Mouse (Mus musculus) liver, postnatal 0 days (tissue): Measurements from ENCODE around the gene Phf19. TPM values are rescaled to one million over a fixed set of nuclear protein-coding genes. Genes with fewer than 3 reads are reported as not detected.

ENCODE experiments used
- ATAC-seq: fragments of 200-750 bp; cut with Nextera tagmentation; 2 replicates; pipeline ENCODE4 v1.8.0; 2017; ENCODE audit warnings: mild to moderate bottlenecking, moderate library complexity
- DNase-seq: peaks from one replicate; pipeline ENCODE4 v3.0.0-alpha.2; 2016
- H3K27ac ChIP-seq: fragments of 300-500 bp; sonication (generic); 2 replicates; pipeline ENCODE4 v1.5.1; 2014; ENCODE audit warnings: antibody characterized with exemption, moderate library complexity, mild to moderate bottlenecking, low read depth
- H3K27me3 ChIP-seq: fragments of 300-500 bp; sonication (generic); 2 replicates; pipeline ENCODE4 v1.6.1; 2014; ENCODE audit warnings: low read length, control low read depth, mixed read lengths; ENCODE audit not compliant: insufficient read depth
- H3K36me3 ChIP-seq: fragments of 300-500 bp; sonication (generic); replicated peaks from 2 replicates; pipeline ENCODE4 v1.6.1; 2014; ENCODE audit warnings: mild to moderate bottlenecking, control low read depth, low read length, moderate library complexity, mixed read lengths; ENCODE audit not compliant: insufficient read depth
- H3K4me1 ChIP-seq: fragments of 300-500 bp; sonication (generic); 2 replicates; pipeline ENCODE4 v1.6.1; 2014; ENCODE audit warnings: antibody characterized with exemption, mild to moderate bottlenecking, control low read depth; ENCODE audit not compliant: insufficient read depth
- H3K4me2 ChIP-seq: fragments of 300-500 bp; sonication (generic); 2 replicates; pipeline ENCODE4 v1.6.1; 2014; ENCODE audit warnings: low read depth, mild to moderate bottlenecking, low read length, moderate library complexity, mixed read lengths
- H3K4me3 ChIP-seq: fragments of 300-500 bp; sonication (generic); 2 replicates; pipeline ENCODE4 v1.5.1; 2014; ENCODE audit warnings: low read depth, low read length
- H3K9ac ChIP-seq: fragments of 300-500 bp; sonication (generic); replicated peaks from 2 replicates; pipeline ENCODE4 v1.6.1; 2014; ENCODE audit warnings: mild to moderate bottlenecking, moderate library complexity
- H3K9me3 ChIP-seq: fragments of 300-500 bp; sonication (generic); 2 replicates; pipeline ENCODE4 v1.6.1; 2016; ENCODE audit warnings: mild to moderate bottlenecking, control low read depth, low read length, mixed read lengths
- CTCF ChIP-seq: sonication (generic); IDR thresholded peaks from 2 replicates; pipeline ENCODE4 v1.5.1; 2016; ENCODE audit warnings: antibody characterized with exemption, low read depth
- EP300 ChIP-seq: IDR thresholded peaks from 2 replicates; pipeline ENCODE4 v1.6.1; 2016; ENCODE audit warnings: antibody characterized with exemption, low read depth, mild to moderate bottlenecking
- WGBS: fragments of 180-500 bp; shearing (Covaris S2); extraction: QIAGEN DNeasy Blood & Tissue Kit; methylation state at CpG from one replicate; pipeline ENCODE4 v1.1.7; 2014; ENCODE audit not compliant: insufficient replicate concordance; 5-methylcytosine and 5-hydroxymethylcytosine counted together
- polyA plus RNA-seq: library from polyadenylated mRNA; unstranded; fragments of >200 nt; fragmentation: Nextera tagmentation; extraction: Ambion mirVana; gene quantifications from 2 replicates; pipeline ENCODE4 v1.2.1, GENCODE M21; 2015

The Phf19 gene
- polyA plus RNA-seq, 1 experiment from 2014 or later = 1.1 TPM

DNA sequence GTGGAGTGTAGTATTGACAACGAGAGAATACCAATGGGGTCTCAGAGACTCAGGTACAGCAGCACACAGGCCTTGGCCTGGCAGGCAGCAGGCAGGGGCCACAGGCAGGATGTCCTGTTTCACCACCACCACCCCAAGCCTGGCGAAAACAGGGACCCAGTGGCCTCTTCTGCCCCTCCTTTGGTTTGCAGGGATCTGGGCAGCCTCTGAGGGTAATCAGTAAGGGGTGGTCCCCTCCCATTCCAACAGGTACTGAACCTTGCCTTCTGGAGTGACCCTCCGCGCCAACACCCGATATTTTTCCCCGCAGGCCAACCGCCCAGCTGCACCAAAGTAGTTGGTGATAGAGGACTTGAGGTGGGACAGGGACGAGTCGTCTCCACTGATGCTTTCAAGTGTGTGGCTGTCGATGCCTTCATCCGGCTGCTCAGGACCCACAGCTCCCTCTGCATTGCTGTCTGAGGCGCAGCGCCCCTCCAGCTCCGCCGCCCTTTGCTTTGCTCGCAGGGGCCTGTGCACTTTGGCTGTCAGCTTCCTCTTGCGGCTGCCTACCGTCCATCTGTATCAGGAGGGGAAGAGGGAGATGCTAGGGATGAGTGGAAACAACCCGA, 18.2 kb downstream of the Phf19 start:
- H3K27me3 ChIP-seq = no peaks in the 10 kb centered on the region
- H3K4me2 ChIP-seq = no peak overlapping the region
- DNase-seq (no peak), ATAC-seq (no peak)
- H3K36me3 ChIP-seq = peaks cover 5% of the 10 kb centered on the region; the same call in 1 of the 2 replicates
- TF ChIP-seq CTCF = no peak
- no peak for TF ChIP-seq EP300
- H3K4me1 ChIP-seq = no peaks in the 10 kb centered on the region
- no peak overlapping the region for H3K4me3 ChIP-seq
- 79% methylated on average over 19 of the region's 19 CpGs for WGBS
- no peaks in the 10 kb centered on the region for H3K9me3 ChIP-seq
- H3K27ac ChIP-seq = no peak overlapping the region
- H3K9ac ChIP-seq = no peak overlapping the region

DNA sequence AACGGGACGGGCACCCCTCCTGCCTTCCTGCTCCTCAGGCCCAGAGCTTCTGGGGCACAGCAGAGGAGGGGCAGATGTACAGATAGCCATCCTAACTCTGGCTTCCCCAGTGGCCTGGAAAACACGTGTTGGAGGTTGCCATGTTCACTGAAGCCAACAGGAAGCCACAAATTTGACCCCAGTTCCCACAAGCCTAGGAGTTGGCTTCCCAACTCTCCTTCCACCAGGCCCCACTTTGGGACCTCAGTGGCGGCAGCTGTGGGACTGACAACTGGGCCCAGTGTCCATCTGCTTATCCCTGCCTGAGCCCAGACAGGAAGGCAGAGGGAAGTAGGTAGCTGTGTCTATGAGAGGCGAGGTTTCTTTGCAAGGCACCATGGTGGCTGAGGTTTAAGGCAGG, 19.9 kb downstream of the Phf19 start:
- Histone ChIP-seq H3K9ac (no peak overlapping the region), H3K4me3 (no peak overlapping the region), H3K9me3 (no peaks in the 10 kb centered on the region), H3K27me3 (no peaks in the 10 kb centered on the region), H3K36me3 (peaks cover under 1% of the 10 kb centered on the region; the same call in 1 of the 2 replicates), H3K4me1 (no peaks in the 10 kb centered on the region), H3K27ac (no peak overlapping the region), H3K4me2 (no peak overlapping the region)
- TF ChIP-seq CTCF = no peak
- TF ChIP-seq EP300 = no peak
- WGBS = 49% methylated on average over 5 of the region's 5 CpGs
- DNase-seq (no peak), ATAC-seq (no peak)

DNA sequence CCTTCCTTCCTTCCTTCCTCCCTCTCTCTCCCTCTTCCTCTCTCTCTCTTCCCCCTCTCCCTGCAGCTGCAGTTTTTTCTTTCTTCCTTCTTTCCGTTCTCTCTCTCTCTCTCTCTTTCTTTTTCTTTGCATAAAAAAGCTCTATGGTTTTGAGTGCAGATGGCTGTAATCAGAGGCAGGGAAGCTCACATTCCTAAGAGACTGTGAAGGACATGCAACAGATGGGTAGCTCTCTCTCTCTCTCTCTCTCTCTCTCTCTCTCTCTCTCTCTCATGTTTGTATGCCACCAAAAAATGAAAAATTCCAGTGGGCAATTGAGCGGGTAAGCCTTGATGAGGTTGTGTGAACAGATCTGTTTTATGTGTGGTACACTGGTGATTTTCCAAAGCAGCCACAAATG, 29.6 kb downstream of the Phf19 start:
- DNase-seq (no peak), ATAC-seq (no peak)
- H3K9me3 ChIP-seq = no peaks in the 10 kb centered on the region
- H3K9ac ChIP-seq = no peak overlapping the region
- 0 out of 2 replicates have a peak, but pooled peaks cover 2% of the 10 kb centered on the region for H3K36me3 ChIP-seq
- TF ChIP-seq EP300 (no peak), CTCF (no peak)
- WGBS = 74% methylated on average over 2 of the region's 2 CpGs
- H3K27ac ChIP-seq = no peak overlapping the region
- H3K4me1 ChIP-seq = 0 out of 2 replicates have a peak, but pooled peaks cover 2% of the 10 kb centered on the region
- H3K4me3 ChIP-seq = no peak overlapping the region
- H3K4me2 ChIP-seq = no peak overlapping the region
- H3K27me3 ChIP-seq = no peaks in the 10 kb centered on the region

DNA sequence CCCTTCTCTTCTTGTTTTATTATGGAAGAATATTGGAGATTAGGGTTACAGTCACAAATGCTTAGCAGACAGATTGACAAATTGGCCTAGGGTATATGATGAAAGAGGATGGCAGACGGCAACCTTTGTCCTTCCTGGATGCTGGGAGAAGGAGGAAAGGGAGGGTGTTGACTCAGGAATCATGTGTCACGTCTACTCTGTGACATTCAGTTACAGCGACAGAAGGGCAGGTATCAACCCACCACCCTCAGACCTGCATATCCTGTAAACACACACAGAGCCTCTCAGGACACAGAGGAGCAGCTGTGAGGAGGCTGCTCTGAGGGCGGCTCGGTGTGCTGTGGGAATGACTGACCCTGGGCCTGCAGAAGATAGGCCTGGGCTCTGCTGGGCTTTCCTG, 30.6 kb downstream of the Phf19 start:
- Histone ChIP-seq H3K9ac (no peak overlapping the region), H3K27me3 (no peaks in the 10 kb centered on the region), H3K4me1 (0 out of 2 replicates have a peak, but pooled peaks cover 2% of the 10 kb centered on the region), H3K4me3 (no peak overlapping the region), H3K36me3 (0 out of 2 replicates have a peak, but pooled peaks cover 2% of the 10 kb centered on the region), H3K4me2 (no peak overlapping the region), H3K9me3 (no peaks in the 10 kb centered on the region), H3K27ac (peak overlapping the region; percentile 72)
- ATAC-seq (peak; percentile 92), DNase-seq (peak; percentile 42)
- 40% methylated on average over 5 of the region's 5 CpGs for WGBS
- TF ChIP-seq CTCF (no peak), EP300 (no peak)

DNA sequence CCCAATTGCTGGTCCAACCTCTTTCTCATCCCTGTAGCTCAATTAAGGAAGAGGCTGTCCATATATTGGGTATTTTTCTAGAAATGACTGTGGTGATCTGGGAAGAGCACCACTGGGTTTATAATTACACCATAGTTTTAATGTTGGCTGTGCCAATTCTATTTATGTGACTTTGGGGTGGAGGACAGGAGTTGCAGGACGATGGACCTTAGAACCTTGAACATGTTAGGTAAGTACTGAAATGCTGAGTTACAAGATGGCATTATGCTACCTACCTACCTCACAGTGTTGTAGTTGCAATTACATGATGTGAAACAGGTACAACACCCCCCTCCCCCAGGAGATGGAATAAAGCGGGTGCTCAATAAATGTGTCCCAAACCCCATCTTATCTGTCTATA, 31.1 kb downstream of the Phf19 start:
- Histone ChIP-seq H3K4me1 (0 out of 2 replicates have a peak, but pooled peaks cover 2% of the 10 kb centered on the region), H3K9ac (no peak overlapping the region), H3K9me3 (no peaks in the 10 kb centered on the region), H3K27me3 (no peaks in the 10 kb centered on the region), H3K36me3 (0 out of 2 replicates have a peak, but pooled peaks cover 2% of the 10 kb centered on the region), H3K4me3 (no peak overlapping the region), H3K4me2 (no peak overlapping the region), H3K27ac (no peak overlapping the region)
- ATAC-seq (peak; percentile 52), DNase-seq (no peak)
- TF ChIP-seq EP300 = no peak
- TF ChIP-seq CTCF = no peak
- 71% methylated on average over 2 of the region's 2 CpGs for WGBS

DNA sequence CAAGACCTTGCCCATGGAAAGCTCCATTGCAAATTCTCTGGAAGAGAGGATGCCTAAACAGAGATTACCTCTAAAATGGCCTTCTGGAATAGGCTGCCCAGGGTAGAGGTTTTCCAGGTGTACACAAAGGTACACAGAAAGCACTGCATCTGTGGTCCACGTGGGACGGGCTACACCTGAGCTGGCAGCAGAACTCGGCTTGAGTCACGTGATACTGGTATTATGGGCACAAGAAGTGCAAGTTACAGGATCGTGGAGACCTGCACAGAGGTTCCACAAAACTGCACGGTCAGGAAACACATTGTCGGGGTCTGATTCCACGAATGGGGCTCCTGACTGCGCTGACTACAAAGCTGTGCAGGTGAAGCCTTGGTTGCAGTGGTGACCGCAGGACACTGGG, 33.8 kb downstream of the Phf19 start:
- no peak overlapping the region for H3K4me3 ChIP-seq
- no peak overlapping the region for H3K27ac ChIP-seq
- WGBS = 83% methylated on average over 10 of the region's 10 CpGs
- H3K4me1 ChIP-seq = 0 out of 2 replicates have a peak, but pooled peaks cover 2% of the 10 kb centered on the region
- no peak for DNase-seq
- no peak for ATAC-seq
- H3K27me3 ChIP-seq = no peaks in the 10 kb centered on the region
- 0 out of 2 replicates have a peak, but pooled peaks cover 1% of the 10 kb centered on the region for H3K36me3 ChIP-seq
- no peak overlapping the region for H3K9ac ChIP-seq
- no peak overlapping the region for H3K4me2 ChIP-seq
- no peak for TF ChIP-seq EP300
- no peak for TF ChIP-seq CTCF
- H3K9me3 ChIP-seq = no peaks in the 10 kb centered on the region
